8 mouse cellular contexts compared by ENCODE assay signal in the genomic region with DNA sequence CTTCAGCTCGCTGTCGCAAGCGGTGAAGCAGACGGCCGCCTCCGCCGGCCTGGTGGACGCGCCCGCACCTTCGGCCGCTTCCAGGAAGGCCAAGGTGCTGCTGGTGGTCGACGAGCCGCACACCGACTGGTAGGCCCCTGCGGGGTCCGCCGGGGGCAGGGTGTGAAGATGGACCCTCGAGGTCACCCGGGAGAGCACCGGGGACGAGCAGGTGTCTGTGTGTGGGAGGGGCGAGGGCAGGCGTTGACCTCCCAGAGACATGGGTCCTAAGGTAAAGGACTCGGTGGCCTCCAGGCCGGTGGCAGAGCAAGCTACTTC. TPM values are rescaled to one million over a fixed set of nuclear protein-coding genes. Genes with fewer than 3 reads are reported as not detected.
DNase-seq lines count a peak whose midpoint lies in the region; ATAC-seq and TF ChIP-seq lines count a peak whose summit lies in the region.

No protein-coding gene starts in this region.

- peak overlapping the region; percentile 91 for H3K27ac ChIP-seq in cerebellum, adult 2 months (ENCODE audit: insufficient read depth, low read length)
- H3K27ac ChIP-seq in limb, embryonic 11.5 days (replicated peaks; ENCODE audit: low read depth, low read length) = no peak overlapping the region
- H3K27ac ChIP-seq in stomach, embryonic 14.5 days (ENCODE audit: low read length) = no peak overlapping the region

- peak overlapping the region; percentile 89 for H3K4me2 ChIP-seq in limb, embryonic 11.5 days (ENCODE audit: low read depth, severe bottlenecking)
- peak overlapping the region; percentile 84 for H3K4me2 ChIP-seq in stomach, embryonic 14.5 days (replicated peaks; ENCODE audit: low read depth, low read length)

- H3K9me3 ChIP-seq in megakaryocyte, embryonic 14.5 days = peaks cover 16% of the 10 kb centered on the region
- H3K9me3 ChIP-seq in limb, embryonic 11.5 days (ENCODE audit: control insufficient read depth, low read length) = no peaks in the 10 kb centered on the region
- no peaks in the 10 kb centered on the region for H3K9me3 ChIP-seq in stomach, embryonic 14.5 days (ENCODE audit: control insufficient read depth, low read depth, low read length)

- no peak for TF ChIP-seq CTCF in cerebellum, adult 2 months (IDR thresholded peaks at IDR 0.05; ENCODE audit: borderline replicate concordance, insufficient read depth, low read depth, low read length)

- H3K4me1 ChIP-seq in cerebellum, adult 2 months (ENCODE audit: control insufficient read depth, insufficient read depth, low read length) = no peaks in the 10 kb centered on the region; the same call in 1 of the 2 replicates
- peaks cover 13% of the 10 kb centered on the region for H3K4me1 ChIP-seq in megakaryocyte, embryonic 14.5 days
- H3K4me1 ChIP-seq in limb, embryonic 11.5 days (ENCODE audit: control insufficient read depth, insufficient read depth, low read length) = no peaks in the 10 kb centered on the region
- H3K4me1 ChIP-seq in stomach, embryonic 14.5 days (ENCODE audit: control insufficient read depth, insufficient read depth, low read length) = no peaks in the 10 kb centered on the region

- no peak for ATAC-seq in megakaryocyte, adult 5-6 weeks (ENCODE audit: poor library complexity, severe bottlenecking)
- no peak for ATAC-seq in limb, embryonic 11.5 days (ENCODE audit: insufficient number of reproducible peaks, low FRiP score, low TSS enrichment, low read depth)
- peak; percentile 28; the same call in 1 of the 2 replicates for ATAC-seq in stomach, embryonic 14.5 days (ENCODE audit: insufficient number of reproducible peaks, insufficient read depth, low FRiP score, low read depth)

- H3K9ac ChIP-seq in limb, embryonic 11.5 days (ENCODE audit: low read length) = peak overlapping the region; percentile 47
- no peak overlapping the region; the same call in 1 of the 2 replicates for H3K9ac ChIP-seq in stomach, embryonic 14.5 days (replicated peaks; ENCODE audit: low read depth, low read length)

- WGBS in cerebellum, adult 2 months = under 1% methylated on average over 27 of the region's 27 CpGs
- WGBS in limb, embryonic 11.5 days = 2% methylated on average over 27 of the region's 27 CpGs
- WGBS in stomach, embryonic 14.5 days = 2% methylated on average over 17 of the region's 27 CpGs

- no peak for TF ChIP-seq POLR2A in cerebellum, adult 2 months (IDR thresholded peaks at IDR 0.05; ENCODE audit: borderline replicate concordance, insufficient read depth, low read length)

- peak overlapping the region; percentile 90 for H3K4me3 ChIP-seq in cerebellum, adult 2 months (replicated peaks; ENCODE audit: insufficient read depth, low read depth, low read length)
- H3K4me3 ChIP-seq in megakaryocyte, embryonic 14.5 days (replicated peaks) = peak overlapping the region; percentile 92
- H3K4me3 ChIP-seq in limb, embryonic 11.5 days (ENCODE audit: low read depth, low read length) = peak overlapping the region; percentile 55
- peak overlapping the region; percentile 55 for H3K4me3 ChIP-seq in stomach, embryonic 14.5 days (ENCODE audit: low read depth, low read length)

- H3K27me3 ChIP-seq in cerebellum, adult 2 months (ENCODE audit: control insufficient read depth, insufficient read depth, low read length) = no peaks in the 10 kb centered on the region
- peaks cover 55% of the 10 kb centered on the region for H3K27me3 ChIP-seq in megakaryocyte, embryonic 14.5 days (replicated peaks)
- H3K27me3 ChIP-seq in limb, embryonic 11.5 days (ENCODE audit: control insufficient read depth, insufficient read depth, low read length) = peaks cover 16% of the 10 kb centered on the region
- H3K27me3 ChIP-seq in stomach, embryonic 14.5 days (ENCODE audit: control insufficient read depth, insufficient read depth, low read length) = 0 out of 2 replicates have a peak, but pooled peaks cover 7% of the 10 kb centered on the region

- H3K36me3 ChIP-seq in megakaryocyte, embryonic 14.5 days (replicated peaks; ENCODE audit: low read length) = no peaks in the 10 kb centered on the region
- no peaks in the 10 kb centered on the region for H3K36me3 ChIP-seq in limb, embryonic 11.5 days (ENCODE audit: control insufficient read depth, insufficient read depth, low read length)
- no peaks in the 10 kb centered on the region for H3K36me3 ChIP-seq in stomach, embryonic 14.5 days (ENCODE audit: control insufficient read depth, insufficient read depth, low read length)

- peak in 1 of 2 experiments; percentile 56 for DNase-seq in cerebellum, adult 2 months
- DNase-seq in cerebellum, postnatal 10 days = no peak
- DNase-seq in limb, embryonic 11.5 days (ENCODE audit: low spot score) = peak; percentile 22
- no peak for DNase-seq in gastrocnemius, postnatal 10 days
- no peak for DNase-seq in right cerebral cortex, postnatal 10 days (ENCODE audit: low spot score in 2 of 2)

RNA-seq across cellular contexts. Expression of gene Syn2, which starts 0.6 kb away (rescaled TPM):
- polyA plus RNA-seq in cerebellum, adult 2 months (2012; rRNA removed) = 272 and 292 TPM in 2 replicates
- polyA plus RNA-seq in megakaryocyte, embryonic 14.5 days (2012; ENCODE audit: insufficient read depth, low replicate concordance) = 0.94 and 0.96 TPM in 2 replicates
- not detected in 2 replicates for total RNA-seq in megakaryocyte, adult 5-6 weeks (2015)
- not detected in 2 replicates for total RNA-seq in megakaryocyte, adult 5-6 weeks (2017)
- polyA plus RNA-seq in limb, embryonic 11.5 days (2014; fragmentation: Nextera tagmentation; extraction: Ambion mirVana) = 0.44 and 0.99 TPM in 2 replicates
- polyA plus RNA-seq in stomach, embryonic 14.5 days (2014; fragmentation: Nextera tagmentation; extraction: Ambion mirVana) = 4.7 and 5.0 TPM in 2 replicates
- total RNA-seq in gastrocnemius, postnatal 10 days (2021) = 1 to 10 TPM; 3.1 to 3.4 TPM

Comparison
In these comparisons a context has a peak if more than half of its experiments do, and no peak if none do; other contexts are left out.
1. RNA of gene Syn2, which starts 0.6 kb away (polyA plus RNA-seq): 272 to 292 TPM in cerebellum, adult 2 months; 4.7 to 5.0 TPM in stomach, embryonic 14.5 days, 0.44 to 0.99 TPM in limb, embryonic 11.5 days and 0.94 to 0.96 TPM in megakaryocyte, embryonic 14.5 days; every median in the first group is over 10 times any median in the second.
2. Peak in every context shown above with its lines, with median percentiles within 50 percentile points of each other: H3K4me3 ChIP-seq.